Mouse (Mus musculus) kidney, adult 2 months (tissue): ENCODE data around the gene Slit3. TPM values are rescaled to one million over a fixed set of nuclear protein-coding genes. Genes with fewer than 3 reads are reported as not detected.

Experiments used
- DNase-seq: peaks from one replicate; pipeline ENCODE4 v3.0.0; 2021
- H3K27ac ChIP-seq: fragments of 200-500 bp; 2 replicates; pipeline ENCODE4 v1.5.1; 2012; ENCODE audit warnings: low read depth, low read length, control low read depth, inconsistent platforms; ENCODE audit not compliant: insufficient read depth
- H3K27me3 ChIP-seq: fragments of 200-500 bp; replicated peaks from 2 replicates; pipeline ENCODE4 v1.6.1; 2012; ENCODE audit warnings: mild to moderate bottlenecking, moderate library complexity, low read length, inconsistent platforms; ENCODE audit not compliant: control insufficient read depth, insufficient read depth
- H3K36me3 ChIP-seq: fragments of 200-500 bp; 2 replicates; pipeline ENCODE4 v1.6.1; 2012; ENCODE audit warnings: mild to moderate bottlenecking, moderate library complexity, low read length, inconsistent platforms; ENCODE audit not compliant: control insufficient read depth, insufficient read depth
- H3K4me1 ChIP-seq: fragments of 200-500 bp; 2 replicates; pipeline ENCODE4 v1.6.1; 2011; ENCODE audit warnings: low read length; ENCODE audit not compliant: control insufficient read depth, insufficient read depth
- H3K4me3 ChIP-seq: fragments of 200-500 bp; 2 replicates; pipeline ENCODE4 v1.5.1; 2011; ENCODE audit warnings: mild to moderate bottlenecking, low read depth, low read length, control low read depth; ENCODE audit not compliant: insufficient read depth
- CTCF ChIP-seq: fragments of 200-500 bp; conservative IDR thresholded peaks from 2 replicates; pipeline ENCODE4 v1.5.1; 2011; ENCODE audit warnings: low read depth, mild to moderate bottlenecking, control low read depth, low read length, moderate library complexity, mixed read lengths; ENCODE audit not compliant: insufficient read depth, insufficient read length
- POLR2A ChIP-seq: fragments of 200-500 bp; IDR thresholded peaks from one replicate; pipeline ENCODE4 v1.6.1; 2011; ENCODE audit warnings: low read depth, low read length, control low read depth
- WGBS: fragments of 180-500 bp; shearing (Covaris S2); methylation state at CpG from one replicate; pipeline ENCODE4 v1.1.7; 2018; 5-methylcytosine and 5-hydroxymethylcytosine counted together
- polyA plus RNA-seq: library from polyadenylated mRNA; depleted of rRNA; stranded (reverse); fragments of >200 nt; gene quantifications from 2 replicates; pipeline ENCODE4 v1.2.3, GENCODE M21; 2012

Slit3 gene
- polyA plus RNA-seq, 1 experiment = 8.4 TPM

GRCm38 (mm10) chr11:35728200-35728599, 607.2 kb downstream of the Slit3 start:
- Histone ChIP-seq H3K4me1 (no peaks in the 10 kb centered on the region), H3K27ac (no peak overlapping the region), H3K4me3 (no peak overlapping the region), H3K27me3 (no peaks in the 10 kb centered on the region), H3K36me3 (no peaks in the 10 kb centered on the region)
- WGBS = 85% methylated on average over 1 of the region's 1 CpGs
- DNase-seq = no peak
- TF ChIP-seq POLR2A = no peak
- no peak for TF ChIP-seq CTCF

DNA sequence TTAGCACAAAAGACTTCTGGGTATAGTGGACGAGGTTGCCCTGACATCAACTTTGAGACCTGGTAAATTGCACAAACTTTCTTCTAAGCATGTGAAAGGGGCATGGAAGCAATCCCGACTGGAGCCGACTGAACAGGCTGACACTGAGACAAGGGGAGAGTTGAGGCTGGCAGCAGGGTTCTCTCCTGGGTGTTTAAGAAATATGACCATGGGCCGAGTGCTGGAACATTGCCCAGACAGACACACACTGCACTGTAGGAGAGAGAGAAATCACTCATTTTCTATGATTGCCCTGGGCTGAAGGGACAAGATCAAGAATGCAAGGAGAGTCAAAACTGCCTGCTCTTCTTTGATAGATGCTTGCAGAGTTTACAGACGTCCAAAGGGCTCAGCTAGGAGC, 608.2 kb downstream of the Slit3 start:
- DNase-seq = no peak
- Histone ChIP-seq H3K27me3 (no peaks in the 10 kb centered on the region), H3K27ac (no peak overlapping the region), H3K4me1 (no peaks in the 10 kb centered on the region), H3K36me3 (no peaks in the 10 kb centered on the region), H3K4me3 (no peak overlapping the region)
- 29% methylated on average over 5 of the region's 5 CpGs for WGBS
- no peak for TF ChIP-seq POLR2A

DNA sequence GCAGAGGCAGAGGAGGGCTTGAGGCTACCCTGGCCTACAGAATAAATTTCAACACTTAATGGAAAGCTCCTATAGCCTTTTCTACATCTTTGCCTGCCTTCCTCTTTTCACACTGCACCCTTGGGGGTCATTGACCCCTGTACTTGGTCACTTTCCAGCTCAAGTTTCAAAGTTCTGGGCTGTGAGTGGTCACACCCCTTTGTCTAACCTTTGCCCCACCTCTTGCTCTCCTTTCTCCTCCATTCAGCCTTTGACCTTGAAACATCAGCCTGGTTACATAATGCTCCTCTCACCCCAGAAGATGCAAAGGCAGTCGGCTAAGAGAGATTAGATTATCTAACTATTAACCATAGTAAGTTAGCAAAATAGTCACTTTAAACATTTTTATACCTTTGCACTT, 611.3 kb downstream of the Slit3 start:
- peak; percentile 83 for DNase-seq
- H3K36me3 ChIP-seq = no peaks in the 10 kb centered on the region
- H3K27me3 ChIP-seq = no peaks in the 10 kb centered on the region
- H3K4me1 ChIP-seq = no peaks in the 10 kb centered on the region
- no peak overlapping the region for H3K27ac ChIP-seq
- TF ChIP-seq POLR2A = no peak
- no peak for TF ChIP-seq CTCF
- H3K4me3 ChIP-seq = no peak overlapping the region
- WGBS = 33% methylated on average over 1 of the region's 1 CpGs

GRCm38 (mm10) chr11:35736817-35737216, 615.8 kb downstream of the Slit3 start:
- 66% methylated on average over 2 of the region's 2 CpGs for WGBS
- DNase-seq = no peak
- no peaks in the 10 kb centered on the region for H3K36me3 ChIP-seq

GRCm38 (mm10) chr11:35737262-35737661, 616.2 kb downstream of the Slit3 start:
- no peak overlapping the region for H3K27ac ChIP-seq
- TF ChIP-seq CTCF = no peak
- TF ChIP-seq POLR2A = no peak
- H3K36me3 ChIP-seq = no peaks in the 10 kb centered on the region
- no peak for DNase-seq
- 92% methylated on average over 2 of the region's 2 CpGs for WGBS
- H3K4me3 ChIP-seq = no peak overlapping the region
- no peaks in the 10 kb centered on the region for H3K27me3 ChIP-seq
- H3K4me1 ChIP-seq = no peaks in the 10 kb centered on the region

More at GRCm38 (mm10) chr11:35736817-35737216, 615.8 kb downstream of the Slit3 start:
- H3K4me1 ChIP-seq = no peaks in the 10 kb centered on the region
- no peak overlapping the region for H3K27ac ChIP-seq
- H3K4me3 ChIP-seq = no peak overlapping the region
- H3K27me3 ChIP-seq = no peaks in the 10 kb centered on the region
- TF ChIP-seq POLR2A (no peak), CTCF (peak; percentile 23; the same call in 1 of the 2 replicates)

GRCm38 (mm10) chr11:35738102-35738501, 617.1 kb downstream of the Slit3 start:
- Histone ChIP-seq H3K27ac (no peak overlapping the region), H3K4me1 (no peaks in the 10 kb centered on the region), H3K36me3 (no peaks in the 10 kb centered on the region), H3K27me3 (no peaks in the 10 kb centered on the region), H3K4me3 (no peak overlapping the region)
- WGBS = 72% methylated on average over 3 of the region's 3 CpGs
- peak; percentile 7 for DNase-seq
- no peak for TF ChIP-seq CTCF
- no peak for TF ChIP-seq POLR2A

DNA sequence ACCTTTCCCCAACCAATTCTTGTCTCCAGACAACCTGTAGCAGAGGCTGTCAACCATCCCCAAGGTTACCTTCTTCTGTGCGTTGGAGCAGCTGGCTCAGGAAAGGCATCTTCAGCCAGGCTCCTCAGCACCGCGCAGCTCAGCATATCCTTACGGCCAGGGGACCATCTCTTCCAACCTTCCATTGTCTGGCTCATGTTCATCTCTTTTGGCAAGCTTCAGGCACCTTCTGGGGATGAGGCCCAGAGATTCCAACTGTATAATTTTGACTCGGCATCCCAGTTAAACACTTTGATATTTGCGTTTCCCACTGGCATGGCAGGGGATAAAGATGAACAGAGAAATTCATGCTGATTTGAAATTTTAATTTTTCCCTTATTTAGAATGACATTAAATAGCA, 622.6 kb downstream of the Slit3 start:
- 95% methylated on average over 6 of the region's 6 CpGs for WGBS
- DNase-seq = no peak
- H3K36me3 ChIP-seq = no peaks in the 10 kb centered on the region
- no peaks in the 10 kb centered on the region for H3K27me3 ChIP-seq
- no peak overlapping the region for H3K4me3 ChIP-seq
- TF ChIP-seq POLR2A (no peak), CTCF (no peak)
- no peak overlapping the region for H3K27ac ChIP-seq
- H3K4me1 ChIP-seq = no peaks in the 10 kb centered on the region

- no peak for TF ChIP-seq CTCF
- TF ChIP-seq POLR2A = no peak
- Histone ChIP-seq H3K27me3 (no peaks in the 10 kb centered on the region), H3K36me3 (no peaks in the 10 kb centered on the region), H3K27ac (no peak overlapping the region), H3K4me3 (no peak overlapping the region), H3K4me1 (no peaks in the 10 kb centered on the region)
- DNase-seq = no peak
- 89% methylated on average over 6 of the region's 6 CpGs for WGBS
Observed at GRCm38 (mm10) chr11:35744571-35744970, 623.5 kb downstream of the Slit3 start.
